Mouse (Mus musculus): ENCODE data around the gene Snx25. TPM values are rescaled to one million over a fixed set of nuclear protein-coding genes. Genes with fewer than 3 reads are reported as not detected.
"Not testable (repeated sequence)": the region's sequence is repeated elsewhere in the genome, so short reads cannot be mapped to it uniquely, and the experiment has no call there.

Snx25 gene
- polyA plus RNA-seq, 1 experiment from 2014 or later: 11.2 TPM

DNA sequence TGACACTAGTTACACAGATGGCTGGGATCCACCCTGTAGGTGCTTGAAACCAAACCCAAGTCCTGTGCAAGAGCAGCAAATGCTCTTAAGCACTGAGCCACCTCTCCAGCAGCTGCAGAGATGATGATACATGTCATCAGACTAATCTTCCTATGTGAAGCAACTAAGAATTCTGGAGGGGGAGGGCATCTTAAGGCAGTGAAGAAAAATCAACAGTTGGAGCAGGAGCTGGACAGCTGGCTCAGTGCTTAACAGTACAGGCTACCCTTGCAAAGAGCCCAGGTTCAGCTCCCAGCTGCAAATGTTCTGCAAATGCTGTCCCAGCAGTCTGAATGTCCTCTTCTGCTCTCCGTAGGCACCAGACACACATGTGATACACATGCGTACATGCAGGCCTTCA is 29.5 kb downstream of the Snx25 start:
- Histone ChIP-seq H3K27me3 (no peaks in the 10 kb centered on the region), H3K9ac (no peak overlapping the region), H3K27ac (replicated peaks) (no peak overlapping the region), H3K4me2 (no peak overlapping the region), H3K9me3 (no peaks in the 10 kb centered on the region), H3K4me1 (replicated peaks) (no peaks in the 10 kb centered on the region), H3K36me3 (no peaks in the 10 kb centered on the region), H3K4me3 (no peak overlapping the region)
- ATAC-seq (ENCODE audit: low FRiP score, low read depth): no peak
- WGBS: 93% methylated on average over 2 of the region's 2 CpGs

DNA sequence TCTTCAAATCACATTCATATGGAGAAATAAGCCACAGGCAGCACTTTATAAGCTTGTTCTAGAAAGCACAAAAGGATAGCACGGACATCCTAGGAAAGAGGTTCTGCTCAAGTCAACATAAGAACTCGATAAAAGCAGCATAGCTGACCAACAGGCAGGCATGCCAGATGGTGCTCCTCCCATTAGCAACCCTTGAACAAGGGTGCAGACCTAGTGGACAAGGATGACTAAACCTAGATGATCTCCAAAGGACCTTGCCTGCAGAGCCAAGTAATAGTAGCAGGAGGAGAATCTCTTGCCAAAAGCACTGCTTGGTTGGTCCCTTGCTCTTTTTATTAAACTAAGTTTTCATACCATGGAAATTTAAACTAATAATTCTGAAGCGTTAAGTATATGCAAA is 32.8 kb downstream of the Snx25 start:
- H3K4me3 ChIP-seq: no peak overlapping the region
- WGBS: 94% methylated on average over 3 of the region's 3 CpGs

DNA sequence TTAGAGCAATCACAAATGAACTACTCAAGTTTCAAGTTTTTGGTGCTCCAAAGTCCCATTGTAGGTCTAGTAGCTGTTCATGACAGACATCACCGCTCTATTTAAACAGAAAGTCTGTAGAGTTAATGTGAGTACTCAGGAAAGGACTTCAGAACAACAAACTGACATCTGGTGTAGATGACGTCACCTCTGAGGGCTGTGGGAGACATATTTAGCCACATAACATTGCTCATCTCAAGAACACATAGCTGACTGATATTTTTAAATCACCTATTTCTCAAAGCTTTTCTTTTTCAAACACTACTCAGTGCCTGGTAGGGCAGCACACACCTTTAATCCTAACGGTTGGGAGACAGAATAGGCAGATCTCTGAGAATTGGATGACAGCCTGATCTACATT is 34.8 kb downstream of the Snx25 start:
- 91% methylated on average over 3 of the region's 3 CpGs for WGBS
- no peaks in the 10 kb centered on the region for H3K27me3 ChIP-seq
- ATAC-seq (ENCODE audit: low FRiP score, low read depth): no peak
- H3K4me1 ChIP-seq (replicated peaks): no peaks in the 10 kb centered on the region
- H3K27ac ChIP-seq (replicated peaks): no peak overlapping the region
- no peak overlapping the region for H3K4me2 ChIP-seq
- H3K36me3 ChIP-seq: peaks cover 5% of the 10 kb centered on the region; the same call in 1 of the 2 replicates
- H3K9me3 ChIP-seq: no peaks in the 10 kb centered on the region
- H3K9ac ChIP-seq: no peak overlapping the region
- H3K4me3 ChIP-seq: no peak overlapping the region

More for the DNA sequence above, 32.8 kb downstream of the Snx25 start:
- Histone ChIP-seq H3K4me1 (replicated peaks) (no peaks in the 10 kb centered on the region), H3K27me3 (no peaks in the 10 kb centered on the region), H3K36me3 (peaks cover 5% of the 10 kb centered on the region; the same call in 1 of the 2 replicates), H3K9me3 (no peaks in the 10 kb centered on the region), H3K4me2 (no peak overlapping the region), H3K27ac (replicated peaks) (no peak overlapping the region), H3K9ac (no peak overlapping the region)
- no peak for ATAC-seq (ENCODE audit: low FRiP score, low read depth)

DNA sequence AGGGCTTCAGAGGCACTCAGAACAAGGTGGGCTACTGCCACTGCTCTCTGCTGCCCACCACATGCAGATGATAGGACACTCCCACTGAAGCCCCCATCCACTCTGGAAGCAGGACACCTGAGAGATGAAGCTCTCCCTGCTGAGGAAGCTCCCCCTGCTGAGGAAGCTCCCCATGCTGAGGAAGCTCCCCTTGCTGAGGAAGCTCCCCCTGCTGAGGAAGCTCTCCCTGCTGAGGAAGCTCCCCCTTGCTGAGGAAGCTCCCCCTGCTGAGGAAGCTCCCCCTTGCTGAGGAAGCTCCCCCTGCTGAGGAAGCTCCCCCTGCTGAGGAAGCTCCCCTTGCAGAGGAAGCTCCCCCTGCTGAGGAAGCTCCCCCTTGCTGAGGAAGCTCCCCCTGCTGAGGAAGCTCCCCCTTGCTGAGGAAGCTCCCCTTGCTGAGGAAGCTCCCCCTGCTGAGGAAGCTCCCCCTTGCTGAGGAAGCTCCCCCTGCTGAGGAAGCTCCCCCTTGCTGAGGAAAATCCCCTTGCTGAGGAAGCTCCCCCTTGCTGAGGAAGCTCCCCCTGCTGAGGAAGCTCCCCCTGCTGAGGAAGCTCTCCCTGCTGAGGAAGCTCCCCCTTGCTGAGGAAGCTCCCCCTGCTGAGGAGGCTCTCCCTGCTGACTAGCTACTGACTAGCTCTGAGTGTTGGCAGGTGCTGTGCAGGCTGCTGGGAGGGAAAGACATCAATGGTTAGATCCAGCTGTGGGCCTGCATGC is 38.4 kb downstream of the Snx25 start:
- H3K9ac ChIP-seq; H3K4me1 ChIP-seq (replicated peaks): not testable (repeated sequence)

DNA sequence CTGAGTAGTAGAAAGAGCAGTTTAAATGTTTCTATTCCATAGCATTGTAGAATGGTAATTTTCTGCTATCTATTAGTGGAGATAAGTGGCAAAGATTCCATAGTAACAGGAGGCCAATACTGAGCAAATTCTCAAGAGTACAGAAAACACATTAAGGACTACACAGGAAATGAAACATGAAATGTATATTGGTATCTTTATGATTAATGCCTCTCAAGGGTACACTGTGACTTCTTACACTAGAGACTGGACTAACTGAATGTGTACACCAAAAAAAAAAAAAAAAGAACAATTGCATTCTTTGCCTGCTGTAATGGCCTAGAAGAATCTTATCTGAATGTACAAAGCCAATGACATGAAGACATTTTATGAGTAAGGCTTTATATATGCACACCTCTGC is 44.3 kb downstream of the Snx25 start:
- no peaks in the 10 kb centered on the region for H3K9me3 ChIP-seq
- H3K4me1 ChIP-seq (replicated peaks): 0 out of 2 replicates have a peak, but pooled peaks cover 2% of the 10 kb centered on the region
- H3K4me2 ChIP-seq: no peak overlapping the region
- H3K27me3 ChIP-seq: no peaks in the 10 kb centered on the region
- no peak overlapping the region for H3K27ac ChIP-seq (replicated peaks)
- H3K9ac ChIP-seq: no peak overlapping the region
- peaks cover 10% of the 10 kb centered on the region for H3K36me3 ChIP-seq
- no peak overlapping the region for H3K4me3 ChIP-seq
- ATAC-seq (ENCODE audit: low FRiP score, low read depth): no peak

More for the DNA sequence above, 38.4 kb downstream of the Snx25 start:
- not testable (repeated sequence) for H3K36me3 ChIP-seq; H3K9me3 ChIP-seq; H3K27me3 ChIP-seq; H3K4me3 ChIP-seq; ATAC-seq (ENCODE audit: low FRiP score, low read depth); H3K4me2 ChIP-seq; H3K27ac ChIP-seq (replicated peaks)

DNA sequence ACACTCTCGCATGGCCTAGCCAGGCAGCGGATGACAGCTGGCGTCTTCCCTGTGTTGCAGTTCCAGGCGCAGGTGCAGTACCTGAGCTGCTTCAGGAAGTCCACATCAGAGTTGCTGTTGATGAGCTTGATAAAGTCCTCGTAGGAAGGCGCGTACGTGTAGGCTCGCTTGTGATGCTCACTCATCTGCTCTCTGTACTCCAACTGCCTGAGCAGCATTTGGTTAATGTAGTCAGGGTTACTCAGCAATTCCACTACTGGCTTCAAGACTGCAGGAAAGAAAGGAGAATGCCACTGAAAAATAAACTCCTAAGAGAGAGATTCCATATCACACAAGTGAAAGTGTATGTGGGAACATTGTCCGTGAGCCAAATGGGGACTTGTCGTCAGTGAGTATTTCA is 48.5 kb downstream of the Snx25 start:
- Histone ChIP-seq H3K27me3 (no peaks in the 10 kb centered on the region), H3K4me3 (no peak overlapping the region), H3K9me3 (0 out of 2 replicates have a peak, but pooled peaks cover 7% of the 10 kb centered on the region), H3K4me1 (replicated peaks) (no peaks in the 10 kb centered on the region), H3K9ac (no peak overlapping the region), H3K27ac (replicated peaks) (no peak overlapping the region), H3K36me3 (peaks cover 34% of the 10 kb centered on the region), H3K4me2 (no peak overlapping the region)
- ATAC-seq (ENCODE audit: low FRiP score, low read depth): no peak
- WGBS: 96% methylated on average over 11 of the region's 11 CpGs

DNA sequence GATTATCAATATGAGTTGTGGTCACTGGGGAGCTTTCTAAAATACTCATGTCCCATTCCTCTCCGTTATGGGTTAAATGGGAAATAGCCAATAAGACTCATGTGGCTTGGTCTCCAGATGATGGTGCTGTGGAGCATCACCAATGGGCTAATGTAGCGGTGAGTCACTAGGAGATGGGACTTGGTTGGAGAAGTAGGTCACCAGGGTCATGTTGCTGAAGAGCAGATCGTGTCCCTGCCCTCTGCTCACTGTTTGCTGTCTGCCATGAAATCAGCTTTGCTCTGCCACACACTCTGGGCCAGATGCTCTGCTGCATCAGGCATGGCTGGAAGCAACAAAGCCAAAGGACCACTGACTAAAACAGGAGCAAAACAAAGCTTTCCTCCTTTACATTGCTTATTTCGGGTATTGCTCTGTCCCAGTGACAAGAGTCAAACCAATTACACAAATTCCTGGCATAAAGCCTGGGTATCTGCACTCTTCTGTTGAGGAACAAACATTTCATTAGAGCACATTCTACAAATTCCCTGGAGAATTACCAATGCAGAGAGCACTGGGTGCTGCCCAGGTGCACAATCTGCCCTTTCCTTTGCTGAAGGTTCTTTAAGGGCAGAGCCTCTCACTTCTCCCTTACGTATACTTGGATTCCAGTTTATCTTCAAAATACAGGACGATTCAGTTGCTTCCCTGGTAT is 59.1 kb downstream of the Snx25 start:
- no peaks in the 10 kb centered on the region for H3K27me3 ChIP-seq
- no peaks in the 10 kb centered on the region for H3K9me3 ChIP-seq
- H3K27ac ChIP-seq (replicated peaks): no peak overlapping the region
- H3K36me3 ChIP-seq: 0 out of 2 replicates have a peak, but pooled peaks cover 4% of the 10 kb centered on the region
- WGBS: 81% methylated on average over 6 of the region's 6 CpGs
- H3K9ac ChIP-seq: no peak overlapping the region
- no peaks in the 10 kb centered on the region for H3K4me1 ChIP-seq (replicated peaks)
- no peak for ATAC-seq (ENCODE audit: low FRiP score, low read depth)
- H3K4me2 ChIP-seq: no peak overlapping the region
- no peak overlapping the region for H3K4me3 ChIP-seq

DNA sequence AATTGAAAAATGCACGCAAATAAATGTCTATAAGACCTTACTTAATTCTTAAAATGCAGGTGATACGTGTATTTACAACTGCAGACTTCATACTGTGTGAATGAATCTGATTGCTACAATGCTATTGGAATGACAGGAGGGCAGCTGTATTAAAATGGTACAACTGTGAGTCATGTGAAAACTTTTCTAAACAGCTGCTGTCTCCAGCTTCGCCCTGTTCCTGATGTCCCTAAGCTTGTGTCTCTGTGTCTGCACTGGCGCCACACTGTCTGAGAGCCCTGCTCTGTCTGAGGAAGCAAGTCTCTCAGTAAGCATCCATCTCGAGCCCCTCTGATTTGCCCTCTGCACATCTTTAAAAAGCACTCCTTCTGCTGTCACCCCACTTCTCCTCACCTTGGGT is 68.8 kb downstream of the Snx25 start:
- Histone ChIP-seq H3K9ac (no peak overlapping the region), H3K27ac (replicated peaks) (no peak overlapping the region), H3K27me3 (no peaks in the 10 kb centered on the region), H3K4me1 (replicated peaks) (no peaks in the 10 kb centered on the region), H3K9me3 (no peaks in the 10 kb centered on the region), H3K4me3 (no peak overlapping the region), H3K4me2 (no peak overlapping the region), H3K36me3 (peaks cover 7% of the 10 kb centered on the region; the same call in 1 of the 2 replicates)
- ATAC-seq (ENCODE audit: low FRiP score, low read depth): no peak
- 89% methylated on average over 5 of the region's 5 CpGs for WGBS

DNA sequence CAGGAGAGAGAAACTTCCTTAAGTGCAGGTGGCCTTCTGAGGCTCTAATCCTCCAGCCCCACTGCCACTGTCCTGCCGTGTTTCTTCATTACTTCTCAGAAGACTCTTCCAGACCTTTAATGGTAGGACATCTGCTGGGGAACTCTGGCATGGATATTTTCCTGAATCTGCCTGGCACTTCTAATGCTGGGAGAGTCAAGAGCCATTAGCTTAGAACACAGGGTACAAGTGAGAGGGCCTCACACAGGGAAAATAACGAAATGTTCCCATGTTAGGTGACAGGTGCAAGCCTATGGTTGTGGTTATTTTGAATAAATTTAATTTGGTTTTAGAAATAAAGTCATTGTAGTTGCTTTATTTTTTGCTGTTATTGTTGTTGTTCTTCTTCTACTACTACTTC is 70.9 kb downstream of the Snx25 start:
- peaks cover 7% of the 10 kb centered on the region; the same call in 1 of the 2 replicates for H3K36me3 ChIP-seq
- H3K4me2 ChIP-seq: no peak overlapping the region
- H3K27me3 ChIP-seq: no peaks in the 10 kb centered on the region
- ATAC-seq (ENCODE audit: low FRiP score, low read depth): no peak
- H3K9me3 ChIP-seq: no peaks in the 10 kb centered on the region
- no peak overlapping the region for H3K9ac ChIP-seq
- 86% methylated on average over 2 of the region's 2 CpGs for WGBS
- no peaks in the 10 kb centered on the region for H3K4me1 ChIP-seq (replicated peaks)
- no peak overlapping the region for H3K27ac ChIP-seq (replicated peaks)
- H3K4me3 ChIP-seq: no peak overlapping the region

DNA sequence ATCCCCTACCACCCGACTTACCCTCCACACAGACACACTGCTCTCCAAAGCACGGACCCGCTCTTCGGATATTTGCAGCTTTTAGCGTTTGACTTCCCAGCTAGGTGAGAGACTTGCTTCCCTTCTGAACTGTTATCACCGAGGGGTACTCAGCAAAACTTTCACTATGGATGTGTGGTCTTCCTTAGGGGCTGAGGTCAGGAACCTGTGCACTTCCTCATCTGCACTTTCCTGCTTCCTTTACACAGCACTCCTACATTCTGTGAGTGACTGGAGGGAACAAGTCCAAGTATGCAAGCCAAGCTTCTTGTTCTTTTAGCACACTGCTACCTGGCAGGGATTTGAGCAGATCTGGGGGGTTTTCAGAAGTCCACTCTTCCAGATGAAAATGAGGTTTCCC is 73.1 kb downstream of the Snx25 start:
- Histone ChIP-seq H3K4me1 (replicated peaks) (no peaks in the 10 kb centered on the region), H3K9me3 (no peaks in the 10 kb centered on the region), H3K4me3 (no peak overlapping the region), H3K4me2 (no peak overlapping the region), H3K9ac (no peak overlapping the region), H3K27ac (replicated peaks) (no peak overlapping the region), H3K27me3 (no peaks in the 10 kb centered on the region), H3K36me3 (peaks cover 7% of the 10 kb centered on the region; the same call in 1 of the 2 replicates)
- WGBS: 83% methylated on average over 6 of the region's 6 CpGs
- no peak for ATAC-seq (ENCODE audit: low FRiP score, low read depth)

DNA sequence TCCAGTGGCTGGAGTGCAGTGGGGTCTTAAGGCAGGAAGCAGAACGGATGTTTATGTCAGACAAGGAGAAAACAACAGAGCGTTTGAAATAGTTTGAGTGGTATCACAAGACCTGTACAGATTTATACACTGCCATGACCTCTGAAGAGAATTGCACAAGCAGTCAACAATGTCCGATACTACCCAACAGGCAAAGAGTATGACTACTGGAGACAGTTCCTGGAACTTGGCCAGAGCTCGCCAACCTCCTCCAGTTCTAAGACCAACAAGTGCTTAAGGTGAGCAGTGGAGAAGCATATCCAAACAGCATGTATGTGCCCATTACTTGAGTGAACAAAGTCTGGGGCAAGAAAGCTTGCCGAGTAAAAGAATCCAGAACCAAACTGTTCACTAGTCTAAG is 76.7 kb downstream of the Snx25 start:
- no peaks in the 10 kb centered on the region for H3K4me1 ChIP-seq (replicated peaks)
- H3K9ac ChIP-seq: no peak overlapping the region
- H3K27me3 ChIP-seq: no peaks in the 10 kb centered on the region
- ATAC-seq (ENCODE audit: low FRiP score, low read depth): no peak
- H3K27ac ChIP-seq (replicated peaks): no peak overlapping the region
- 91% methylated on average over 5 of the region's 5 CpGs for WGBS
- no peak overlapping the region for H3K4me3 ChIP-seq
- H3K36me3 ChIP-seq: peaks cover 7% of the 10 kb centered on the region; the same call in 1 of the 2 replicates
- H3K4me2 ChIP-seq: no peak overlapping the region
- H3K9me3 ChIP-seq: no peaks in the 10 kb centered on the region

DNA sequence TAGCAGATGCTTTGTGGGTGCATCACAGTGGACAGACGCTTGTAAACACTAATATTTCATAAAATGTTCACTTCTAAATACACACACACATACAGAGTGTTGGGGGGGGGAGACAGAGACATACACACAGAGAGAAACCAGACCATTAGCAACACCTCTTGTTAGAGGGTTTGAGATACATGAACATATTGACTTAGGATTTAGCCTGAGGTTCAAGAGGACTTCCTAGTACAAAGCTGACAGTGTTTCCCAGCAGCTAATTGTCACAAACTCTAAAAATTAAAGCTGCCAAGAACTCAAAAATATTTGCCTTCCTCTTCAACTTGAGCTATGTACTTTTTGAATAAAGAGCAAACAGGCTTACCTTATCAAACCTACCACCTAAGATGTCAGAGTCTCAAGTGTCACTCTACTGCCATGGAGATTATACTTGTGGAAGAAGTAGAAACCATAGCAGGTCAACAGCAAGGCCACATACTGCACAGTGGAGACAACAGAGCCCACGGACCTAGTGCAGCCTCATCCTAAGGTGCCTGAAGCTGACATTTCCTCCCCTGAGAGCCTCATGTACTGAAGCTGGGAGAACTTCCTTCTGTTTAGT is 78.3 kb downstream of the Snx25 start:
- Histone ChIP-seq H3K36me3 (peaks cover 2% of the 10 kb centered on the region; the same call in 1 of the 2 replicates), H3K27me3 (no peaks in the 10 kb centered on the region), H3K4me1 (replicated peaks) (no peaks in the 10 kb centered on the region), H3K27ac (replicated peaks) (no peak overlapping the region), H3K9me3 (no peaks in the 10 kb centered on the region), H3K4me3 (no peak overlapping the region), H3K4me2 (no peak overlapping the region), H3K9ac (no peak overlapping the region)
- no peak for ATAC-seq (ENCODE audit: low FRiP score, low read depth)
- 90% methylated on average over 2 of the region's 2 CpGs for WGBS
